Mouse (Mus musculus) adrenal gland (tissue): ENCODE measurements at regions not wholly inside any gene's neighbourhood (a gene's known extent, or its start where the extent isn't known, plus 50 kb on each side); places are given as distances from the start of the nearest gene placed in this dataset.

Experiments
- intact Hi-C: fragments of 180-260 bp; cut with DNase I; formaldehyde crosslinking; loops from one replicate; pipeline ENCODE4 v1.15.1; 2025

DNA sequence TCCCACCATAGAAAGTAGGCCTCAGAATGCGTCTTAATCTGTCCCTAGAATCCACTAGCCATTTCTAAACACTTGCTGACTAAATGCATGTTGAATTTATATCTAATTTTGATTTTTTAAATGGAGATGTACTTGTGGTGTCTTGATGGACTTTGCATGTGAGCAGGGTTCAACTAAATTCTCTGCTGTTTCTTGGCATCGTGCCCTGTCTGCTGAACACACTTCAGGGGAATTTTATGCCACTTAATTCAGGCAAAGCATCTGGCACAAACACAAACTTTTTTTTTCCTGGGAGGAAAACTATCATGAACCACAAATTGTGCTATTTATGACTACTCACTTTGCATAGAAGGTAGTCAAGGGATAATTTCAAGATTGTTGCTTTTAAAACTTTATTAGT is 87.7 kb downstream of the Stc2 start:
- intact Hi-C loops: no loop called here

- intact Hi-C loops: loop anchor here (2.0 to 10.0 kb wide), 4 partner anchors 124 to 696 kb away; no protein-coding TSS in a partner anchor
These were observed 66.2 kb upstream of the Gm17332 start for GRCm38 (mm10) chr11:31248467-31248866.
